Mouse (Mus musculus) heart, postnatal 36 days (tissue): ENCODE results near the gene Ankrd45. TPM values are rescaled to one million over a fixed set of nuclear protein-coding genes. Genes with fewer than 3 reads are reported as not detected.
"Not testable (repeated sequence)": the region's sequence is repeated elsewhere in the genome, so short reads cannot be mapped to it uniquely, and the experiment has no call there.

Source experiments
- DNase-seq, 2 experiments: peaks; one replicate each; pipeline ENCODE4 v3.0.0; 2021 to 2022
- intact Hi-C: fragments of 180-260 bp; cut with DNase I; formaldehyde crosslinking; loops from one replicate; pipeline ENCODE4 v1.15.1; 2025
- total RNA-seq, 2 experiments: library from RNA; stranded (reverse); gene quantifications; 2 replicates each; pipeline ENCODE4 v1.2.3; 2021

The Ankrd45 gene
- total RNA-seq, 2 experiments from 2014 or later = 2.3 to 2.8 TPM

GRCm38 (mm10) chr1:161182386-161182785, 39.9 kb downstream of the Ankrd45 start:
- DNase-seq = no peak
- intact Hi-C loops = no loop called here

GRCm38 (mm10) chr1:161183677-161184076, 41.2 kb downstream of the Ankrd45 start:
- intact Hi-C loops = no loop called here
- no peak for DNase-seq

GRCm38 (mm10) chr1:161185431-161185830, 42.9 kb downstream of the Ankrd45 start:
- intact Hi-C loops = no loop called here
- no peak for DNase-seq

- intact Hi-C loops = loop anchor here (10.0 kb wide), 1 partner anchor 446 kb away; no protein-coding TSS in a partner anchor
- no peak for DNase-seq
Measured at GRCm38 (mm10) chr1:161190253-161190910, 47.9 kb downstream of the Ankrd45 start.

GRCm38 (mm10) chr1:161195541-161196351, 53.3 kb downstream of the Ankrd45 start:
- DNase-seq = peak; percentile 70 to 74
- intact Hi-C loops = loop anchor here (5.0 to 10.0 kb wide), 4 partner anchors 57 to 451 kb away; partner anchors contain the start of gene Prdx6

GRCm38 (mm10) chr1:161196364-161196763, 53.9 kb downstream of the Ankrd45 start:
- DNase-seq = not testable (repeated sequence)
- intact Hi-C loops = loop anchor here (5.0 to 10.0 kb wide), 4 partner anchors 56 to 452 kb away; partner anchors contain the start of gene Prdx6

GRCm38 (mm10) chr1:161199856-161200255, 57.4 kb downstream of the Ankrd45 start:
- no peak for DNase-seq
- intact Hi-C loops = loop anchor here (5.0 to 10.0 kb wide), 4 partner anchors 52 to 455 kb away; partner anchors contain the start of gene Prdx6

GRCm38 (mm10) chr1:161214465-161214864, 72.0 kb downstream of the Ankrd45 start:
- intact Hi-C loops = loop anchor here (1.0 to 2.0 kb wide), 2 partner anchors 72 to 522 kb away; no protein-coding TSS in a partner anchor
- peak in 1 of 2 experiments; percentile 8 for DNase-seq

- intact Hi-C loops = no loop called here
- DNase-seq = no peak
Measured at GRCm38 (mm10) chr1:161219816-161220215, 77.3 kb downstream of the Ankrd45 start.

Other genes starting within 250 kb of the Ankrd45 start
- gene Rc3h1, start 236.3 kb upstream of the Ankrd45 start, total RNA-seq = 10 to 100 TPM; 45.6 to 51.6 TPM
- under 1 TPM; 0.06 to 0.24 TPM for gene Serpinc1, start 164.1 kb upstream of the Ankrd45 start, total RNA-seq
- 10 to 100 TPM; 10.6 to 14.8 TPM for gene Zbtb37, start 107.8 kb upstream of the Ankrd45 start, total RNA-seq
- 10 to 100 TPM; 23.8 to 25.5 TPM for gene Dars2, start 72.0 kb upstream of the Ankrd45 start, total RNA-seq
- gene Cenpl, start 72.0 kb upstream of the Ankrd45 start, total RNA-seq = 1 to 10 TPM in 1 of 2 experiments, under 1 TPM in 1; 0.83 to 1.7 TPM
- 10 to 100 TPM in 1 of 2 experiments, 1 to 10 TPM in 1; 9.7 to 12.2 TPM for gene Klhl20, start 11.2 kb upstream of the Ankrd45 start, total RNA-seq
- not detected for gene Tex50, start 16.6 kb downstream of the Ankrd45 start, total RNA-seq
- 100 to 1,000 TPM; 315 to 316 TPM for gene Prdx6, start 108.5 kb downstream of the Ankrd45 start, total RNA-seq